ENCODE assay signal across 20 mouse cellular contexts in the genomic region with DNA sequence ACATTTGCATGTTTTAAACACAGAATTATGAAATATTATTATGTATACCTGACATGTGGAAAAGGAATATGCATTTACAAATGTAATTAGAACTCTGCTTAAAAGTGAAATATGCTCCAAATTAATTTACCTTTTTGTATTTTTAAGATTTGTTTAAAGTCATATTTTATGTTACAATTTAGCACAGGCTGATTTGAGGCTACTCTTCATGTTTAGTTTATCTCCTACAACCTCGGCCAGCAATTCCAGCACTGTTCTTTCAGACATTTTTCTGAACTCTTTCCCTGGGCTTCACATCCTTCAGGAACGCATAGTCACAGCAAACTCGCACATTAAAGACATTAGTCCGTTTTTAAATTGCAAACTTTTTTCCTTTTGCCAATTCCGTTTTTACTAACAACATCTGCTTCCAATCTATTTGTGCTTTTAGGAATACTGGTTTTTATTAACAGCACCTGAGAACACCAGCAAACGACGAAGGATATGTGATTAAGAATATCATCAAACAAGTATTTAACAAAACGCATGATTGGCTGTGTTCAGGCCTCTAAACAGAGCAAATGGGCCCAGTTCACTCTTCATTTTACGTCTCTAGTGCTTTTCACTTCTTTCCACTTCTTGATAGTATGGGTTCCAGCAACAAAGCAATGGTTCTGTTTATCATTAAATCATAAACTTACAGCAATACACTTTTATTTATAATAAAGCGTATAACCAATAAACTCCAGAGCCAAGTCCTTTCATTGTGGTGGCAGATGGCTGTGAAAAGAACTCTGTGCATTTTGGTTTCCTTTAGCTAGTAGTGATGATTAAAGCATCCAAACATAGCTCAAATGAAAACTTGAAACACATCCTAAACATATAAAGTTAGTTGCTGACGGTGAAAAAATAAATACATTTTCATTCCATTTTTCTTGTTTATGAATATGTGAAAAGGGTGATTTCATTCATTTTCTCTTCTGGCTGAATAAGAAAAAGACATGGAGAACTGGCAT.
DNase-seq lines count a peak whose midpoint lies in the region; ATAC-seq and TF ChIP-seq lines count a peak whose summit lies in the region.
"Had no signal": no experiment of that assay in that cellular context is flagged by ENCODE, and none has a peak within 500 bp of the region (broad histone marks: within the 10 kb centered on the region; RNA-seq: fewer than 3 reads in every experiment).

No protein-coding gene starts in this region.

- no peak for TF ChIP-seq POLR2A in limb, embryonic 14.5 days (IDR thresholded peaks at IDR 0.05; ENCODE audit: borderline replicate concordance, extremely low read depth, insufficient read depth, insufficient read length)

- H3K27me3 ChIP-seq in kidney, postnatal 0 days (ENCODE audit: insufficient read depth, low read length), result peaks cover 48% of the 10 kb centered on the region
- peaks cover 21% of the 10 kb centered on the region; the same call in 1 of the 2 replicates for H3K27me3 ChIP-seq in limb, embryonic 14.5 days (ENCODE audit: control insufficient read depth, insufficient read depth, low read length)

- no peak for TF ChIP-seq CTCF in kidney, postnatal 0 days (IDR thresholded peaks at IDR 0.05; ENCODE audit: low read depth)

- H3K9me3 ChIP-seq in kidney, postnatal 0 days (replicated peaks; ENCODE audit: low read length), result no peaks in the 10 kb centered on the region
- H3K9me3 ChIP-seq in limb, embryonic 14.5 days (ENCODE audit: control insufficient read depth, low read length), result no peaks in the 10 kb centered on the region
- H3K9me3 ChIP-seq: embryonic facial prominence, embryonic 13.5 days; forebrain, embryonic 10.5 days; liver, embryonic 15.5 days; midbrain, embryonic 12.5 days; stomach, embryonic 15.5 days had no signal

- no peak overlapping the region for H3K27ac ChIP-seq in kidney, postnatal 0 days
- 0 out of 2 replicates have a peak overlapping the region, but pooled peaks have one; percentile 10 for H3K27ac ChIP-seq in limb, embryonic 14.5 days (replicated peaks; ENCODE audit: low read depth, low read length)
- H3K27ac ChIP-seq: embryonic facial prominence, embryonic 13.5 days; forebrain, embryonic 10.5 days; liver, embryonic 15.5 days; midbrain, embryonic 12.5 days; stomach, embryonic 15.5 days had no signal

- 6% methylated on average over 11 of the region's 11 CpGs for WGBS in kidney, postnatal 0 days
- WGBS in limb, embryonic 14.5 days, result 9% methylated on average over 11 of the region's 11 CpGs

- no peak overlapping the region for H3K4me3 ChIP-seq in kidney, postnatal 0 days (replicated peaks; ENCODE audit: low read depth, low read length)
- no peak overlapping the region for H3K4me3 ChIP-seq in limb, embryonic 14.5 days (replicated peaks; ENCODE audit: low read length)
- H3K4me3 ChIP-seq: embryonic facial prominence, embryonic 13.5 days; forebrain, embryonic 10.5 days; liver, embryonic 15.5 days; midbrain, embryonic 12.5 days; stomach, embryonic 15.5 days had no signal

- H3K4me1 ChIP-seq in kidney, postnatal 0 days (replicated peaks; ENCODE audit: insufficient read depth, low read length), result no peaks in the 10 kb centered on the region
- H3K4me1 ChIP-seq in limb, embryonic 14.5 days (ENCODE audit: control insufficient read depth, insufficient read depth, low read length), result peaks cover 16% of the 10 kb centered on the region
- H3K4me1 ChIP-seq: embryonic facial prominence, embryonic 13.5 days; midbrain, embryonic 12.5 days; stomach, embryonic 15.5 days had no signal

- DNase-seq in cerebellum, adult 8-10 months, result peak; percentile 3
- no peak for DNase-seq in cerebellum, adult 9-10 months
- DNase-seq in kidney, postnatal 0 days (ENCODE audit: low spot score), result peak; percentile 61
- DNase-seq in kidney, postnatal 10 days, result no peak
- peak; percentile 74 for DNase-seq in embryo, embryonic 10.5 days (ENCODE audit: low spot score)
- no peak for DNase-seq in limb, embryonic 14.5 days (ENCODE audit: low spot score)
- DNase-seq in right cerebral cortex, adult 18-20 months, result no peak
- DNase-seq: gastrocnemius, postnatal 14 days; kidney, adult 9 months; layer of hippocampus, postnatal 36 days; left cerebral cortex, postnatal 4 days; lung, postnatal 14 days; right cerebral cortex, postnatal 14 days had no signal

- no peak overlapping the region for H3K4me2 ChIP-seq in kidney, postnatal 0 days (ENCODE audit: low read length)
- no peak overlapping the region; the same call in 1 of the 2 replicates for H3K4me2 ChIP-seq in limb, embryonic 14.5 days (replicated peaks; ENCODE audit: low read depth, low read length, severe bottlenecking)
- H3K4me2 ChIP-seq: embryonic facial prominence, embryonic 13.5 days; heart, embryonic 11.5 days; liver, embryonic 15.5 days; midbrain, embryonic 12.5 days; stomach, embryonic 15.5 days had no signal

- no peak overlapping the region for H3K9ac ChIP-seq in kidney, postnatal 0 days (ENCODE audit: low read depth, low read length)
- no peak overlapping the region for H3K9ac ChIP-seq in limb, embryonic 14.5 days (ENCODE audit: low read depth, low read length, severe bottlenecking)
- H3K9ac ChIP-seq: embryonic facial prominence, embryonic 13.5 days; liver, embryonic 15.5 days; midbrain, embryonic 12.5 days; stomach, embryonic 15.5 days had no signal

- no peaks in the 10 kb centered on the region for H3K36me3 ChIP-seq in kidney, postnatal 0 days (ENCODE audit: insufficient read depth, low read length)
- no peaks in the 10 kb centered on the region for H3K36me3 ChIP-seq in limb, embryonic 14.5 days (ENCODE audit: control insufficient read depth, insufficient read depth, low read length)
- H3K36me3 ChIP-seq: embryonic facial prominence, embryonic 13.5 days; forebrain, embryonic 10.5 days; liver, embryonic 15.5 days; midbrain, embryonic 12.5 days; stomach, embryonic 15.5 days had no signal

- ATAC-seq in kidney, postnatal 0 days (replicated peaks; ENCODE audit: low FRiP score, low read depth), result no peak
- ATAC-seq in limb, embryonic 14.5 days (ENCODE audit: low FRiP score, low read depth), result no peak
- no peak for ATAC-seq in erythroid progenitor cell, adult 5-6 weeks (replicated peaks; ENCODE audit: low FRiP score, poor library complexity, severe bottlenecking)

Comparison
In these comparisons a context has a peak if more than half of its experiments do, and no peak if none do; other contexts are left out.
1. DNase-seq: peak in cerebellum, adult 8-10 months (single experiment), kidney, postnatal 0 days (single experiment) and embryo, embryonic 10.5 days (single experiment); none in cerebellum, adult 9-10 months (single experiment), kidney, postnatal 10 days (single experiment), limb, embryonic 14.5 days (single experiment) and right cerebral cortex, adult 18-20 months (single experiment).